ENCODE assay signal across 7 mouse cellular contexts in genomic region chr14:118701991-118702608, GRCm38 (mm10). TPM values are rescaled to one million over a fixed set of nuclear protein-coding genes. Genes with fewer than 3 reads are reported as not detected.
DNase-seq lines count a peak whose midpoint lies in the region; ATAC-seq lines count a peak whose summit lies in the region.

No protein-coding gene starts in this region.

- no peak for ATAC-seq in erythroblast, adult 5-6 weeks (replicated peaks; ENCODE audit: low FRiP score, poor library complexity, severe bottlenecking)

- DNase-seq in ovary, adult 18-20 months (ENCODE audit: low spot score), result peak; percentile 16
- no peak for DNase-seq in ovary, postnatal 10 days (ENCODE audit: low spot score)
- DNase-seq in adrenal gland, postnatal 10 days, result peak; percentile 84
- DNase-seq in heart, postnatal 14 days, result peak; percentile 76 to 81
- peak; percentile 60 for DNase-seq in ovary, postnatal 36 days (ENCODE audit: low spot score)
- no peak for DNase-seq in cerebellum, postnatal 36 days

- intact Hi-C loops in heart, postnatal 14 days (cut with DNase I), result loop anchor here (1.0 to 5.0 kb wide), 4 partner anchors 65 to 115 kb away; no protein-coding TSS in a partner anchor

RNA-seq across cellular contexts. Expression of gene Abcc4, which starts 3.9 kb away (rescaled TPM):
- total RNA-seq in adrenal gland, postnatal 10 days (2021), result 1 to 10 TPM; 8.5 to 9.9 TPM
- total RNA-seq in heart, postnatal 14 days (2021), result 1 to 10 TPM; 9.6 to 9.9 TPM
- total RNA-seq in erythroblast, adult 5-6 weeks (2015; ENCODE audit: low replicate concordance), result 12.5 and 14.0 TPM in 2 replicates
- 10.1 and 12.8 TPM in 2 replicates for total RNA-seq in erythroblast, adult 5-6 weeks (2017; ENCODE audit: low replicate concordance)

Comparison
In these comparisons a context has a peak if more than half of its experiments do, and no peak if none do; other contexts are left out.
1. DNase-seq: peak in ovary, adult 18-20 months (single experiment), adrenal gland, postnatal 10 days (single experiment), heart, postnatal 14 days (2 of 2) and ovary, postnatal 36 days (single experiment); none in ovary, postnatal 10 days (single experiment) and cerebellum, postnatal 36 days (0 of 2).